Mouse (Mus musculus): ENCODE measurements around the gene Gm5134. TPM values are rescaled to one million over a fixed set of nuclear protein-coding genes. Genes with fewer than 3 reads are reported as not detected.

Gene Gm5134
- polyA plus RNA-seq, 1 experiment from 2014 or later: not detected

- WGBS: 4% methylated on average over 1 of the region's 1 CpGs
These were observed 92.4 kb downstream of the Gm5134 start for GRCm38 (mm10) chr10:76046754-76047153.

DNA sequence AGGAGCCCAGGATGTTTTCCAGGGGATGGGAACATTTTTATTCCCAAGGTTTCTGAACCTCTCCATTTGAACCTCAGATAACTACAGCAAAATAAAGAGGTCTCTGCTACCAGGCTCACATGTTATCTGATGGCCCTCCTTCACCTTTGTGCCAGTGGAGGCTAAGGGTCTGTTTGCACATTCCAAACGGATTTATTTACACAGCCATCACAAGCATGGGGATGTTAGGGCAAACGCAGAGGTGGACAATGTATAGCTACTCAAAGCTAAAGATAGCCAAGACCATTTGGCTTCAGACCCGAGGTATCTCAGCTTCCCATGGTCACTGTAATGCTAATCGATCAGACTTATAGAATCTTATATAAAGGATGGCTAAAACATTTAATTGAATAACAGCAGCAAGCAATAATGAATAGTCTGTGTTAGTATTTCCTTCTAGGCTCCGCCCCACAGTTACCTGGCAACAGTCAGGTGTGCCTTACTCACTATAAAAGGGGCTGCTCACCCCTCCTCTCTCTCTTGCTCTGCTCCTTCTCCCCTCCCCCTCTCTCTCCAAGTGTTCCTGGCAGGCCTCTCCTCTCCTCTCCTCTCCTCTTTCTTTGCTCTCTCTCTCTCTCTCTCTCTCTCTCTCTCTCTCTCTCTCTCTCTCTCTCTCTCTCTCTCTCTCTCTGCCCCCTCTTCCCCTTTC, 93.0 kb downstream of the Gm5134 start:
- H3K9ac ChIP-seq: no peak overlapping the region
- H3K36me3 ChIP-seq: peaks cover 15% of the 10 kb centered on the region
- H3K9me3 ChIP-seq (replicated peaks): 0 out of 2 replicates have a peak, but pooled peaks cover 4% of the 10 kb centered on the region
- H3K4me3 ChIP-seq: no peak overlapping the region
- H3K27me3 ChIP-seq (replicated peaks): no peaks in the 10 kb centered on the region
- H3K27ac ChIP-seq (ENCODE audit: poor library complexity, severe bottlenecking): no peak overlapping the region
- H3K4me2 ChIP-seq: no peak overlapping the region
- WGBS: 29% methylated on average over 5 of the region's 5 CpGs
- ATAC-seq (ENCODE audit: insufficient number of reproducible peaks, low FRiP score): no peak
- peaks cover 18% of the 10 kb centered on the region for H3K4me1 ChIP-seq (replicated peaks)

More at GRCm38 (mm10) chr10:76046754-76047153, 92.4 kb downstream of the Gm5134 start:
- Histone ChIP-seq H3K4me3 (no peak overlapping the region), H3K9me3 (replicated peaks) (0 out of 2 replicates have a peak, but pooled peaks cover under 1% of the 10 kb centered on the region), H3K27me3 (replicated peaks) (no peaks in the 10 kb centered on the region), H3K9ac (no peak overlapping the region), H3K4me1 (replicated peaks) (peaks cover 18% of the 10 kb centered on the region), H3K27ac (ENCODE audit: poor library complexity, severe bottlenecking) (no peak overlapping the region), H3K4me2 (no peak overlapping the region), H3K36me3 (peaks cover 15% of the 10 kb centered on the region)
- no peak; the same call in 1 of the 2 replicates for ATAC-seq (ENCODE audit: insufficient number of reproducible peaks, low FRiP score)

DNA sequence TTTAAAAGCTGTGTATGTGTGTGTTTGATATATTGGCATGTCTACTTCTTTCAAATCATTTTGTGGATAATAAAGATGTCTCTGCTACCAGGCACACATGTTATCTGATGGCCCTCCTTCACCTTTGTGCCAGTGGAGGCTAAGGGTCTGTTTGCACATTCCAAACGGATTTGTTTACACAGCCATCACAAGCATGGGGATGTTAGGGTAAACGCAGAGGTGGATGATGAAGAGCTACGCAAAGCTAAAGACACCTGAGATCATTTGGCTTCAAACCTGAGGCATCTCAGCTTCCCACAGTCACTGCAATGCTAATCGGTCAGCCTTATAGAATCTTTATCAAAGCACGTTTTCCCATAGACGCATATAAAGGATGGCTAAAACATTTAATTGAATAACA, 94.7 kb downstream of the Gm5134 start:
- no peak for ATAC-seq (ENCODE audit: insufficient number of reproducible peaks, low FRiP score)
- no peak overlapping the region for H3K4me2 ChIP-seq
- no peaks in the 10 kb centered on the region for H3K27me3 ChIP-seq (replicated peaks)
- peaks cover 18% of the 10 kb centered on the region for H3K4me1 ChIP-seq (replicated peaks)
- 0 out of 2 replicates have a peak, but pooled peaks cover 9% of the 10 kb centered on the region for H3K9me3 ChIP-seq (replicated peaks)
- no peak overlapping the region for H3K4me3 ChIP-seq
- WGBS: 46% methylated on average over 6 of the region's 6 CpGs
- H3K9ac ChIP-seq: no peak overlapping the region
- H3K36me3 ChIP-seq: peaks cover 9% of the 10 kb centered on the region
- H3K27ac ChIP-seq (ENCODE audit: poor library complexity, severe bottlenecking): no peak overlapping the region

- Histone ChIP-seq H3K27me3 (replicated peaks) (no peaks in the 10 kb centered on the region), H3K36me3 (0 out of 2 replicates have a peak, but pooled peaks cover 3% of the 10 kb centered on the region), H3K4me3 (no peak overlapping the region), H3K4me2 (no peak overlapping the region), H3K27ac (ENCODE audit: poor library complexity, severe bottlenecking) (no peak overlapping the region), H3K9me3 (replicated peaks) (0 out of 2 replicates have a peak, but pooled peaks cover 9% of the 10 kb centered on the region), H3K9ac (no peak overlapping the region), H3K4me1 (replicated peaks) (peaks cover 8% of the 10 kb centered on the region)
- no peak for ATAC-seq (ENCODE audit: insufficient number of reproducible peaks, low FRiP score)
- 70% methylated on average over 11 of the region's 11 CpGs for WGBS
These were observed 97.5 kb downstream of the Gm5134 start for GRCm38 (mm10) chr10:76051860-76052259.

Small RNA genes lying within 50 kb of the gene (microRNA-seq; reads per million reads assigned to microRNA genes)
- gene Mir6409: not detected

Other genes with a start within 250 kb of the Gm5134 start
- gene Cabin1, start 190.2 kb upstream of the Gm5134 start, polyA plus RNA-seq (2016; fragmentation: Nextera tagmentation; extraction: Ambion mirVana): 26.0 and 26.7 TPM in 2 replicates
- 31.0 and 35.3 TPM in 2 replicates for gene Ddt, start 181.1 kb upstream of the Gm5134 start, polyA plus RNA-seq (2016; fragmentation: Nextera tagmentation; extraction: Ambion mirVana)
- gene Gm20441, start 173.6 kb upstream of the Gm5134 start, polyA plus RNA-seq (2016; fragmentation: Nextera tagmentation; extraction: Ambion mirVana): not detected in 2 replicates
- gene Gstt3, start 173.1 kb upstream of the Gm5134 start, polyA plus RNA-seq (2016; fragmentation: Nextera tagmentation; extraction: Ambion mirVana): 2.7 and 3.2 TPM in 2 replicates
- gene Gstt1, start 155.9 kb upstream of the Gm5134 start, polyA plus RNA-seq (2016; fragmentation: Nextera tagmentation; extraction: Ambion mirVana): 3.9 and 4.2 TPM in 2 replicates
- gene Gstt4, start 132.0 kb upstream of the Gm5134 start, polyA plus RNA-seq (2016; fragmentation: Nextera tagmentation; extraction: Ambion mirVana): not detected in 2 replicates
- gene Gstt2, start 117.1 kb upstream of the Gm5134 start, polyA plus RNA-seq (2016; fragmentation: Nextera tagmentation; extraction: Ambion mirVana): 7.2 and 8.1 TPM in 2 replicates
- gene Mif, start 94.3 kb upstream of the Gm5134 start, polyA plus RNA-seq (2016; fragmentation: Nextera tagmentation; extraction: Ambion mirVana): 2,266 and 2,393 TPM in 2 replicates
- gene Derl3, start 61.1 kb upstream of the Gm5134 start, polyA plus RNA-seq (2016; fragmentation: Nextera tagmentation; extraction: Ambion mirVana): 2.1 and 2.2 TPM in 2 replicates
- 125 and 126 TPM in 2 replicates for gene Smarcb1, start 32.9 kb upstream of the Gm5134 start, polyA plus RNA-seq (2016; fragmentation: Nextera tagmentation; extraction: Ambion mirVana)
- gene Chchd10, start 21.4 kb upstream of the Gm5134 start, polyA plus RNA-seq (2016; fragmentation: Nextera tagmentation; extraction: Ambion mirVana): 408 and 409 TPM in 2 replicates
- gene Mmp11, start 18.0 kb upstream of the Gm5134 start, polyA plus RNA-seq (2016; fragmentation: Nextera tagmentation; extraction: Ambion mirVana): 25.4 and 27.1 TPM in 2 replicates
- gene Gm867, start 13.8 kb upstream of the Gm5134 start, polyA plus RNA-seq (2016; fragmentation: Nextera tagmentation; extraction: Ambion mirVana): 0.80 and 1.1 TPM in 2 replicates
- gene Vpreb3, start 11.5 kb upstream of the Gm5134 start, polyA plus RNA-seq (2016; fragmentation: Nextera tagmentation; extraction: Ambion mirVana): 0.24 TPM in 1 of 2 replicates, not detected in the other
- gene Zfp280b, start 78.1 kb downstream of the Gm5134 start, polyA plus RNA-seq (2016; fragmentation: Nextera tagmentation; extraction: Ambion mirVana): 19.2 and 19.7 TPM in 2 replicates
- gene Slc5a4b, start 156.4 kb downstream of the Gm5134 start, polyA plus RNA-seq (2016; fragmentation: Nextera tagmentation; extraction: Ambion mirVana): not detected in 2 replicates
- gene Slc5a4a, start 192.9 kb downstream of the Gm5134 start, polyA plus RNA-seq (2016; fragmentation: Nextera tagmentation; extraction: Ambion mirVana): not detected in 2 replicates

All from heart, embryonic 12.5 days (tissue).